Mouse (Mus musculus): ENCODE results near the gene Egfl6.
"Not testable (repeated sequence)": the region's sequence is repeated elsewhere in the genome, so short reads cannot be mapped to it uniquely, and the experiment has no call there.

Gene Egfl6

DNA sequence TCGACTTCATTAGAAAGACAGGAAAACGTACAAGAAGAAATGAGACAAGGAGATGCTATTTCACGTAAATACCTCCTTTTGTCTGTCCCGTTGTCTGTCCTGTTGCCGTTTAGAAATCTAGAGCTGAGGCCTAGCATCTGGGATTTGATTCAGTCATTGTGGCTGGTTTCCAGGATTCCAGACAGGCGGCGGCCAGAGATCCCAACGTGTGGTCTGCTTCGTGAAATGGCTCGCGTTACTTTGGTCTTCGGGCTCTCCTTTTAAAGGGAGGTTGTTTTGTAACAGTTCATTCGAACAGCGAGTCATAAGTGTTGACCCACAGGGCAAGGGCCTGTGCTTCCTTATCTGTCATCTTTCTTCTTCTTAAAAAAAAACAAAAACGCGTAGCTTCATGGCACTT is 67.2 kb downstream of the Egfl6 start, which contains the start of gene Tceanc:
Gene Tceanc, minus strand, starts transcription at position 223 of the 400 bp plus-strand sequence.
- no peak for DNase-seq (ENCODE audit: low read depth, low spot score)

DNA sequence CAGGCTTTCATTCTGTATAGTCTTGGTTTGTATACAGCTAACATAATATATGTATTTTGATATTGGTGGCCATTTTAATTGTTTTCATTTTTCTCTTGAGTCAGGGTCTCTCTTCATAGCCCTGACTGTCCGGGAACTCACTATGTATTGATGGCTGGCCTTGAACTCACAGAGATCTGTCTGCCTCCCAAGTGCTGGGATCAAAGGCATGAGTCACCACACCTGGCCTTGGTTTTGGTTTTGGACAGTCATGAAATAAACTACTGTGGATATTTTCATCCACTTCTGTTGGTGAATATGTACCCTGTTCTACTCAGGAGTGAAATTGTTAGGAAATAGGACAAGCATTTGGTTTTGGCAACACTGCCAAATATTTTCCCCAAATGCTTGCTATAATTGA is 68.9 kb downstream of the Egfl6 start:
- no peak for DNase-seq (ENCODE audit: low read depth, low spot score)

DNA sequence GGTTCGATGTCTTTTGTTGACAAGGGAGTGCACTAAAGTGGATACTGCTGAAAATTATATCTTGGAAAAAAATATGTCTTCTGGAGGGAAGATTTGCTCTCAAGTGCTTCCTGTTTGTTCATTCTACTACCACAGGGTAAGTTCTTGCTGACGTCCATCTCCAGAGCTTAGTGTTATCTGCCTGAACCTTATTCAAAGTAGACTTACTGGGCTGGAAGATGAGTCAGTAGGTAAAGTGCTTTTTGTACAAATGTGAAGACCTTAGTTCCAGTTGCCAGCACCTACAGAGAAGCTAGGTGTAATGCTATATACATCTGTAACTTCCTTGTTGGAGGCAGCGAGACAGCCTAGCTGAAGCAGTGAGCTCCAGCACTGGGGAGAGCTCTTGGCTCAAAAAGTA is 69.6 kb downstream of the Egfl6 start:
- DNase-seq (ENCODE audit: low read depth, low spot score): no peak

DNA sequence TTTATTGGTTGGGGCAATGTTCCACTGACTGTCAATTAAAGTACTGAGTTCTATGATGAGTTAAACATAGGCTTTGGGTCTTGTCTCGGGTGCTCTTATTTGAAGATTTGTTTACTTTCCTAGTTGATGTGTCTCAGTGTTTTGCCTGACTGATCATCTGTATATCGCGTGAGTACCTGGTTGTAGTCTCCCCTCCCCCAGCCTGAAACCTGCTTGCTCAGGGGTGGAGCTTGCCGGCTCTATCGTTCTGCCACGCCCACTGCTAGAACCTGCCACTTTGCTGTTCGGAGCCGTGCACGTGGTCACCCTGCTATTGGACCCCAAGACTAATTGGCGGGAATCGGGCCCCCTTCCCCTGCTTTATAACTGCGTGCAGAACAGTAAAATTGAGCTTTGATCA is 71.5 kb downstream of the Egfl6 start:
- not testable (repeated sequence) for DNase-seq (ENCODE audit: low read depth, low spot score)

DNA sequence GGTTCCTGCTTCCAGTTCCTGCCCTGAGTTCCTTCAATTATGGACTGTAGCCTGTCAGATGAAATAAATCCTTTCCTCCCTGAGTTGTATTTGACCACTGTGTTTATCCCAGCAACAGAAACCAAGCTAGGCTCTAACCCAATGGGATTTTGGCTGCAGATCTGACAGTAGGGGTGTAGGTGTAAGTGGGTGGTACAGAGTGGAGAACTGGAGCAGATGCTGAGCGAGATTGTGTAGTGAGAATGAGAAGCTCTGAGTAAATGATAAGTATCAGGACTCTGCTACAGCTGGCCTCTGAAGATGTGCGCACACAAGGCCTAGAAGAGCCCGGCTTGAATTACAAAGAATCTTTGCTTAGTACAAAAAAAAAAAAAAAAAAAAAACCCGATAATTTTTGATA is 73.4 kb downstream of the Egfl6 start:
- DNase-seq (ENCODE audit: low read depth, low spot score): no peak

DNA sequence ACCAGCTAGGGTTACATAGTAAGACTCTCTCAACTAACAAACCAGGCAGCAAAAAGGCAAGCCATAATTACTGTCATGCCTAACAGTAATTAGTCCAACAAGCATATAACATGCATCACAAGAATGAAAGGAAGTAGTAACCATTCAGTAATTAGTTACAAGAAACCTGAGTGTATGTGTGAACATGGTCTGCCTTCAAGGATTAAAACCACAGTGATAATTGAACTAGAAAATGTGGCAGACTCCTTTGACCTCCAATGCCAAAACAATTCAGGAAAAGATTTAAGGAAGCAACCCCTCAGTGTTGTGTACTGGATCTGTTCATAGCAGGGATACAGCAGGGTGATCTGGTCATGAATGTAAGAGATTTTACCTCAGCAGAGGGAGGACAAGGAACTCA is 74.4 kb downstream of the Egfl6 start:
- DNase-seq (ENCODE audit: low read depth, low spot score): no peak

DNA sequence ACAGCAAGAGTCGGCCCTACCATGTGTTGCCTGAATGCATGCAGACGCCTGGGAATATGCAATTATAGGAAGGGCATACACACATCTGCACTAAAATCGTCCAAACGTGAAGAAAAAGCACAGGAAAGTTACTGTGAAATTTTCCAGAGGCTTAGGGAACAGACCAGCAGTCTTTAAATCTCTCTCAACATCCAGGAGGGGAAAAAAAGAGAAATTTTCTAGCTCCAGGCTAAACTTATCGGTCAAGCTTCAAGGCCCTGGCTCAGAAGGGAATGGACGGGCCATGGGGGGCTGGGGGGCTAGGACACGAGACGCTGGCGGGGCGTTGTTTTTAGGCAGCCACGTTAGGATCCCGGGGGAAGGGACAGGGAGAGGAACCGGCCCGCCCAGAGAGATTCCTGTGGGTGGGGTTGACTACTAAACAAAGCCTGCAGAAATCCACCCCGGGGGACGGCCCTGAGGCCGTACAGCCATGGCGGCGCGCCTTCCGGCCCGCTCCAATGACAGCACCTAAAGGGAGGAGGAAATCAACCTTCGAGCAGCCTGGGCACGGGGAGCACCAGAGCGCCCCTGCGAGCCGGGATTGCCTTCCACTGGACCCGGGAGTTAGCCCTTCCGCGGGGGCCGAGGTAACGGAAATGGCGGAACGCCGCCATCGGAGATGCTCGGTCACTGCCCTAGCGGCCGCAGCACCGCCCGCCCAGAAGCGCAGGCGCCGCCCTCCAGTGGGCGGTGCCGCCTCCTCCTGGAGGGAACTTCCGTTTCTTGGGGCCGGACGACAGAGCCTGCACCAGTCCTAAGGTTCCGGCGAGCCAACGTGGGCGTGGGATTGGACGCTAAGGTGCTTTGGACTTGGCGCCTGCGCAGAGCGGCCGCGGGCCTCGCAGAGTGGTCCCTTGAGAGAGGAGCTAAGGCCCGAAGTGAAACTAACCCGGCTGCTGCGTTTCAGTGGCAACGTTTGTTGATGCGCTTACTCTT is 75.5 kb downstream of the Egfl6 start:
- peak; percentile 83 for DNase-seq (ENCODE audit: low read depth, low spot score)

DNA sequence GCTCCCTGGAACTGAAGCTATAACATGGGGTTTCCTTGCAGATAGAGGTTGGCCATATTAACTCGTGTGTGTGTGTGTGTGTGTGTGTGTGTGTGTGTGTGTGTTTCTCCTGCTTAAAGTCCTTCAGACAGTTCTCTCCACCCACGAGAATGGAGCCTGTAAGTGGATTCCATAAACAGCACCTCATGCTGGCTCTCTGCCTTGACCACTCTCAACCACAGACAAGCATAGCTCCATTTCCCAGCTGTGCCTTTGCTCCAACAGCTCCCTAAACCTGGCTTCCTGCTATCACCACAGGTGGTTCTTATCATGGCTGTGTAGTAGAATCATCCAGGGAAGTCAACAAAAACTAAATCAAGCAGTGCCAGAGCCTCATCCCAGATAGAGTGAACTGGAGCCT is 81.1 kb downstream of the Egfl6 start:
- no peak for DNase-seq (ENCODE audit: low read depth, low spot score)

DNA sequence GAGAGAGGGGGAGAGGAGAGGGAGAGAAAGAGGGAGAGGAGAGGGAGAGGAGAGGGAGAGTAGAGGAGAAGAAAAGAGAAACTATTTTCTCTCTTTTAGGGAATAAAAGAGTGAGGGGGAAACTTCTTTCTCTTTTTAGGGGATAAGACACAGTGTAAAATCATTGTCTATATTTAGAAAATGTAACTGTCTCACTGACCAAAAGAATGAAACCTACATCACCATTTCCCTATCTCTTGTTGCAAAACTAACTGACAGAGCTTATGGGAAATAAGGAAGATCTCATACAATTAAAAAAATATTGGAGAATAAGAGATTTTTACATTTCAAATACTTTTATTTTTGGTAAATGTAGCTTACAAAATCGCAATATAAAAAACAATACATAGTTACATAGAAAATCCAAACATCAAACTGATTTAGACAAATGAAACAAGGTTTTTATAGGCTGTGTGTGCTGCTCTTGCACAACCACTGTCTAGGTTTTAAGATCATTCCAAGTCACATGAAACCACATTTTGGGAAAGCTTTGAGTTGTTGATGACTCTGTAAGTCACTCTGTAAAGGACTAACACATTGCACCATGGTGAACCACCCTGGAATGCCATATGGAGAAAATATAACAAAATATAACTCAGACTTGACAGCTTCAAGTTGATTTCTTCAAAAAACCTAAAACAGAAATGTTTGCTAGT is 85.9 kb downstream of the Egfl6 start:
- no peak for DNase-seq (ENCODE audit: low read depth, low spot score)

DNA sequence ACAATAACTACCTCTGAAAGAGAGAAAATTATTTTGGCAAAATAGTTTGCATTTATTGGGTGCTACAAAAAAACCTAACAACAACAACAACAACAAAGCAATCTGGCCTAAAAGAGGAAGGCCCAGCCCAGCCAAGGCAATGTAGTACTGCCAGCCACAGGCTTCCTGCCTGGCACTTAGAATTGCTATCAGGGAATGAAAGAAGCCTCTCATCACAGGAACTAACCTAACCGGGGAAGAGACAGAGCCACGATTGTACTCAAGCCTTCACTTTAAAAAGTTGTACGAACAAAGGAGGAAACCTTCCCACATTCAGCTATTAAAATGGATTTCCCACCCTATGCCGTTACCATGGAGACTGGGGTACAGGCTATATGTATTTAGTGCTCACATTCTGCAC is 87.7 kb downstream of the Egfl6 start:
- no peak for DNase-seq (ENCODE audit: low read depth, low spot score)

DNA sequence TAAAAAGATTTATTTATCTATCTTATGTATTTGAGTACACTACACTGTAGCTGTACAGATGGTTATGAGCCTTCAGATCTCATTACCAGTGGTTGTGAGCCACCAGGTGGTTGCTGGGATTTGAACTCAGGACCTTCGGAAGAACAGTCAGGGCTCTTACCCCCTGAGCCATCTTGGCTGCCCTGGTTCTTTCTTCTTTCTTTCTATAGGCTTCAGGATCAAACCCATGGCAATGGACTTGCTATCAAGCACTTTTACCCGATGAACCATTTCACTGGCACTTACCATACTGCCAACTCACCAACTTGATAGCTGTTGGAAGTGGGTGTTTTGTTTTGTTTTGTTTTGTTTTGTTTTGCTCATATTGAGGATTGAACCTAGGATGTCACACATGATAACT is 90.5 kb downstream of the Egfl6 start:
- no peak for DNase-seq (ENCODE audit: low read depth, low spot score)

DNA sequence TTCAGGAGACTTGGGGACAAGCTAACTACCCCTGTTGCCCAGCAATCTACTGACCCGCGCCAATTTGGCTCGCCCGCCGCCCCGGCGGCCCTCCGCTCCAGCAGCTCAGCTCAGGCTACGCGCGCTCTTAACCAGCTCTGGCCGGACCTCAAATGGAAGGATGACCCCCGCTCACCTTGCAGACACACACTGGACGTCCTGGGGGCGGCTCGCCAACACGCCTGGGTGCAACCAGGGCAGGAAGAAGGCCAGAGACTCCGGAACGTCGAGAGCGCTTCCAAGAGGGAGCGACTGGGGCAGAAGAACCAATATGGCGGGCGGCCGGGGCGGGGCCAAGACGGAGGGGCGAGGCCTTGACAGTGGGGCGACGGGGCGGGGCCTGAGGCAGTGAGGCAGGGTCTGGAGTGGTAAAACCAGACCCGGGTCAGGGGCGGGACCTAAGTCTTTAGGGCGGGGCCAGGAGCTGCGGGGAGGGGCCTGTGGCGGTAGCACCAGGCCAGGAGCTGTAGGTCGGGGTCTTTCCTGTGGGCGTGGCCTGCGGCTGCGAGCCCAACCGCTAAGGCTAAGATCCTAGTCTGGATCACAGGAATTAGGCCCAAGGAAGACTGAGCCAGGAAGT is 106.0 kb downstream of the Egfl6 start, which contains the start of gene Rab9:
Gene Rab9, minus strand, starts transcription at position 503 of the 619 bp plus-strand sequence.
- peak; percentile 82 for DNase-seq (ENCODE audit: low read depth, low spot score)

DNA sequence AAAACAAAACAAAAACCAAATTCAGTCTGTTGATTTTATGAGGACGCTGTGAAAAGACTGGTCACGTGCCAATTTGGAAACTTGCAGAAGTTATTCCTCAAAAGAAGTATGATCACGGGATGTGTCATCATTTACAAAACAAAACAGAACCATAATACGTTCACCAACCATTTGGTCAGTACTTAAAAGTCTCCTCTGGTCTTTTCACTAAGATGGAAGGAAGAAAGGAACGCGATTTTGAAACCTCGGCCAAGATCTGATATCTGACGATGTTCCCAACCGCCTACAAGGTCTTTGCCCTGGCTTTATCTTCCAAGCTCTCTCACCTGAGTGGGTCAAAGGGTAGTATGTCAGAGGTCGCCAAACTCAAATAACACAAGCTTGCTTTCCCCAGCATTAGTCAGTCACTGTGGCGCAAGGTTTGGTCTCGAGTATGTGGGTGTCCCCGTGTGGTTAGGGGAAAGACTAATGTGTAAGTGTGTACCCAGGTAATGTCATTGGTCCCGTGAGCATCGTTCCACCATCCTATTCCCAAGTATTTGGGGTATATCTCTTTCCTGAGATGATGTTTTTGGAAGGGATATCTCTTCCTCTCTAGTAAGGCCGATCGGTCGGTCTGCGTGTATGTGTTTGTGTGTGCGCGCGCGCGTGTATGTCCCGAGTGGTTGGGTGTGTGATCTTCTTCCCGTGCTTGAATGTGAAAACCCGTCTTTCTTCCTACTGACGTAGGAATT is 106.7 kb downstream of the Egfl6 start:
- peak; percentile 3 for DNase-seq (ENCODE audit: low read depth, low spot score)

DNA sequence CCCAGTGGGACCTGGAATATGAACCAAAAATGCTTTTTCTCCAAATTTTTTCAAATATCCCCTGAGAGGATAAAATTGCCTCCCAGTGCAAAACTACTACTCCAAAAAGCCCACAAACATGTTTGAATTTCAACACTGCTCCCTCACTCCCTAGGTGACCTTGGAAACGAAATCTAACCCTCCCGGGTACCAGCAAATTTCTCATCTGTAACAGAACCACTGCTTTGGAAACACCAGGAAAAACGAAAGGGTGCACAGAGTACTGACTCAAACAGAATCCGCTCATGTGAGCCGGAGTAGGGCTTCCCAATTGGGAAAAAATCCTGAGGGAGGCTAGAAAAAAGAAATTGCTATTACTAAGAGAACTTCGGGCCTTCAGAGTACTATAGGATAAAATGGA is 108.1 kb downstream of the Egfl6 start:
- no peak for DNase-seq (ENCODE audit: low read depth, low spot score)
